Mouse (Mus musculus) limb, embryonic 11.5 days (tissue): ENCODE results near the gene Zfhx3. TPM values are rescaled to one million over a fixed set of nuclear protein-coding genes. Genes with fewer than 3 reads are reported as not detected.

ENCODE experiments used
- ATAC-seq: fragments of 200-750 bp; cut with Nextera tagmentation; 2 replicates; pipeline ENCODE4 v1.8.0; 2017; ENCODE audit warnings: low read depth; ENCODE audit not compliant: insufficient number of reproducible peaks, low FRiP score, low TSS enrichment
- DNase-seq: peaks from one replicate; pipeline ENCODE4 v3.0.0-alpha.2; 2015; ENCODE audit warnings: low spot score
- H3K27ac ChIP-seq: fragments of 300-500 bp; sonication (generic); replicated peaks from 2 replicates; pipeline ENCODE4 v1.5.1; 2014; ENCODE audit warnings: low read depth, mild to moderate bottlenecking, low read length
- H3K27me3 ChIP-seq: fragments of 300-500 bp; sonication (generic); 2 replicates; pipeline ENCODE4 v1.6.1; 2014; ENCODE audit warnings: mild to moderate bottlenecking, low read length, mixed read lengths; ENCODE audit not compliant: control insufficient read depth, insufficient read depth
- H3K36me3 ChIP-seq: fragments of 300-500 bp; sonication (generic); 2 replicates; pipeline ENCODE4 v1.6.1; 2014; ENCODE audit warnings: mild to moderate bottlenecking, low read length, moderate library complexity, mixed read lengths; ENCODE audit not compliant: control insufficient read depth, insufficient read depth
- H3K4me1 ChIP-seq: fragments of 300-500 bp; sonication (generic); 2 replicates; pipeline ENCODE4 v1.6.1; 2014; ENCODE audit warnings: low read length, mixed read lengths; ENCODE audit not compliant: control insufficient read depth, insufficient read depth
- H3K4me2 ChIP-seq: fragments of 300-500 bp; sonication (generic); 2 replicates; pipeline ENCODE4 v1.6.1; 2014; ENCODE audit warnings: low read depth, mild to moderate bottlenecking, moderate library complexity; ENCODE audit not compliant: severe bottlenecking
- H3K4me3 ChIP-seq: fragments of 300-500 bp; sonication (generic); 2 replicates; pipeline ENCODE4 v1.5.1; 2014; ENCODE audit warnings: low read depth, low read length
- H3K9ac ChIP-seq: fragments of 300-500 bp; sonication (generic); 2 replicates; pipeline ENCODE4 v1.6.1; 2014; ENCODE audit warnings: mild to moderate bottlenecking, low read length
- H3K9me3 ChIP-seq: fragments of 300-500 bp; sonication (generic); 2 replicates; pipeline ENCODE4 v1.6.1; 2016; ENCODE audit warnings: low read length; ENCODE audit not compliant: control insufficient read depth
- WGBS: fragments of 180-500 bp; shearing (Covaris S2); extraction: QIAGEN DNeasy Blood & Tissue Kit; methylation state at CpG from one replicate; pipeline ENCODE4 v1.1.7; 2014; 5-methylcytosine and 5-hydroxymethylcytosine counted together
- polyA plus RNA-seq: library from polyadenylated mRNA; unstranded; fragments of >200 nt; fragmentation: Nextera tagmentation; extraction: Ambion mirVana; gene quantifications from 2 replicates; pipeline ENCODE4 v1.2.1, GENCODE M21; 2014

Gene Zfhx3
- polyA plus RNA-seq, 1 experiment from 2014 or later = 36.4 TPM

GRCm38 (mm10) chr8:108924526-108924925, 982.1 kb downstream of the Zfhx3 start:
- H3K27ac ChIP-seq = no peak overlapping the region
- no peak for DNase-seq
- H3K9me3 ChIP-seq = no peaks in the 10 kb centered on the region
- no peaks in the 10 kb centered on the region for H3K4me1 ChIP-seq
- whole genome bisulfite sequencing = 94% methylated on average over 9 of the region's 9 CpGs
- ATAC-seq = no peak
- H3K36me3 ChIP-seq = no peaks in the 10 kb centered on the region
- H3K4me2 ChIP-seq = no peak overlapping the region
- no peaks in the 10 kb centered on the region for H3K27me3 ChIP-seq
- no peak overlapping the region for H3K9ac ChIP-seq
- H3K4me3 ChIP-seq = no peak overlapping the region

GRCm38 (mm10) chr8:108926106-108926505, 983.7 kb downstream of the Zfhx3 start:
- Histone ChIP-seq H3K4me3 (no peak overlapping the region), H3K4me2 (no peak overlapping the region), H3K27me3 (no peaks in the 10 kb centered on the region), H3K36me3 (no peaks in the 10 kb centered on the region), H3K9ac (no peak overlapping the region), H3K4me1 (0 out of 2 replicates have a peak, but pooled peaks cover 3% of the 10 kb centered on the region), H3K27ac (no peak overlapping the region), H3K9me3 (no peaks in the 10 kb centered on the region)
- ATAC-seq (no peak), DNase-seq (no peak)
- WGBS = 78% methylated on average over 11 of the region's 11 CpGs

DNA sequence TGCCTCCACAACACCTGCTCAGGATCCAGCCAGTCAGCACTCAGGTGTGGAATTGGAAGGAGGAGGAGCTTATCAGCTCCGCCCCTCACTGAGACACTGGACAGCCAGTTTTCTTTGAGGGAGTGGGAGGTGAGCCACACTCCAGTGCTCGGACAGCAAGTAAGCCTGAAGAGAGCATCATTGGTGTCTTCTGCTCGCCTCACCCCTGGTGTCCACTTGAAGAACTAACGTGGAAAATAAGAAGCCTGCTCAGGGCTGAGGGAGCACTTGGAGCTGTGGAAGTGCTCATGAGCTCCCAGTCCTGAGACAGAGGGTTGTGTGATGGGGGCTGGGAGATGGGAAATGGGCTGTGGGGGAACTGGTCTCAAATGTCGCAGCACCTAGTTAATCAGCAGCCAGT, 988.2 kb downstream of the Zfhx3 start:
- no peaks in the 10 kb centered on the region for H3K9me3 ChIP-seq
- no peaks in the 10 kb centered on the region for H3K27me3 ChIP-seq
- no peak overlapping the region for H3K9ac ChIP-seq
- WGBS = 53% methylated on average over 5 of the region's 5 CpGs
- no peak overlapping the region for H3K27ac ChIP-seq
- no peak for DNase-seq
- H3K36me3 ChIP-seq = no peaks in the 10 kb centered on the region; the same call in 1 of the 2 replicates
- no peak overlapping the region for H3K4me2 ChIP-seq
- 0 out of 2 replicates have a peak, but pooled peaks cover 3% of the 10 kb centered on the region for H3K4me1 ChIP-seq
- ATAC-seq = no peak
- no peak overlapping the region for H3K4me3 ChIP-seq

GRCm38 (mm10) chr8:108931837-108932236, 989.4 kb downstream of the Zfhx3 start:
- ATAC-seq (no peak), DNase-seq (no peak)
- no peaks in the 10 kb centered on the region for H3K9me3 ChIP-seq
- no peak overlapping the region for H3K4me3 ChIP-seq
- H3K27ac ChIP-seq = no peak overlapping the region
- H3K4me2 ChIP-seq = no peak overlapping the region
- no peaks in the 10 kb centered on the region; the same call in 1 of the 2 replicates for H3K36me3 ChIP-seq
- H3K9ac ChIP-seq = no peak overlapping the region
- no peaks in the 10 kb centered on the region for H3K27me3 ChIP-seq
- H3K4me1 ChIP-seq = 0 out of 2 replicates have a peak, but pooled peaks cover 5% of the 10 kb centered on the region
- 69% methylated on average over 13 of the region's 13 CpGs for WGBS

- ATAC-seq = no peak
- no peak overlapping the region for H3K4me3 ChIP-seq
- no peak for DNase-seq
- H3K9ac ChIP-seq = no peak overlapping the region
- WGBS = 92% methylated on average over 9 of the region's 9 CpGs
- no peak overlapping the region for H3K4me2 ChIP-seq
- H3K27ac ChIP-seq = no peak overlapping the region
- no peaks in the 10 kb centered on the region for H3K9me3 ChIP-seq
- 0 out of 2 replicates have a peak, but pooled peaks cover 5% of the 10 kb centered on the region for H3K4me1 ChIP-seq
- no peaks in the 10 kb centered on the region for H3K27me3 ChIP-seq
- H3K36me3 ChIP-seq = no peaks in the 10 kb centered on the region; the same call in 1 of the 2 replicates
Measured at GRCm38 (mm10) chr8:108932729-108933128, 990.3 kb downstream of the Zfhx3 start.

- 84% methylated on average over 18 of the region's 18 CpGs for WGBS
- H3K36me3 ChIP-seq = peaks cover 3% of the 10 kb centered on the region; the same call in 1 of the 2 replicates
- H3K4me1 ChIP-seq = 0 out of 2 replicates have a peak, but pooled peaks cover 2% of the 10 kb centered on the region
- H3K27me3 ChIP-seq = no peaks in the 10 kb centered on the region
- ATAC-seq (no peak), DNase-seq (no peak)
- no peak overlapping the region for H3K4me3 ChIP-seq
- no peak overlapping the region for H3K27ac ChIP-seq
- no peak overlapping the region for H3K9ac ChIP-seq
- no peaks in the 10 kb centered on the region for H3K9me3 ChIP-seq
- H3K4me2 ChIP-seq = no peak overlapping the region
Measured at GRCm38 (mm10) chr8:108935834-108936694, 993.6 kb downstream of the Zfhx3 start.

DNA sequence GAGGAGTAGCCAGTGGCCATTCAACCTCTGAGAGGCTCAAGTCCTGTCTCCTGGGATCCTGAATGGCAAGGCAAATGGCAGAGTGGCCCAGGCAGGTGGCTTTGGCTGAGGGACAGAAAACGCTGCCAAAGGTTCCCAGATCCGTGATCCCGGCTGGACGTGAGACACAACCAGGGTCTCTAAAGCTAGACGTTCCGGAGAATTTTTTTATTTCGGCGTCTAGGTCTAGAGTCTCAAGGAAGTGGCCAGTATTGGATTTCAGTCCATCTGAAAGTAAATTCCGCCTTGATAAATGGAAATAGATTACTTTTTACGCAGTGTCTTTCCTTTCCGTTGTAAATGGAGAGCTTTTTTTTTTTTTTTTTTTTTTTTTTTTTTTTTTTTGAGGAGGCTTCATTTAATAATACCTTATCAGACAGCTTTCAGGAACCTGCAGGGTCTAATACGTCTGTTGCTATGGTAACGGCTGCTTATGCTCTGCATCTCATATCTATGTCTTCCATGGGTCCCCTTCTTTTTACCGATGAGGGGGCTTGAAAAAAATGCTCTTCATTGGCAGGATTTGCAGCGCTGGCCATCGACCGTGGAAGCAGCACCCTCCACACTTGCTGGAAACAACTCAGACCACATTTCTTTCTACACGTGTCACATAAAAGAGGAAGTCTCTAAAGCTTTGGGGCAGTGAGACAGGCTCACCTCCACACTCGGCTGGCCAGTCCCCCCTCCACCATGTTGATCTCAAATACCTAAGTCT, 994.4 kb downstream of the Zfhx3 start:
- Histone ChIP-seq H3K4me2 (no peak overlapping the region), H3K9ac (no peak overlapping the region), H3K4me3 (no peak overlapping the region), H3K4me1 (0 out of 2 replicates have a peak, but pooled peaks cover 2% of the 10 kb centered on the region), H3K27ac (no peak overlapping the region), H3K27me3 (no peaks in the 10 kb centered on the region), H3K9me3 (no peaks in the 10 kb centered on the region), H3K36me3 (peaks cover 3% of the 10 kb centered on the region; the same call in 1 of the 2 replicates)
- 82% methylated on average over 19 of the region's 19 CpGs for WGBS
- DNase-seq (no peak), ATAC-seq (no peak)

DNA sequence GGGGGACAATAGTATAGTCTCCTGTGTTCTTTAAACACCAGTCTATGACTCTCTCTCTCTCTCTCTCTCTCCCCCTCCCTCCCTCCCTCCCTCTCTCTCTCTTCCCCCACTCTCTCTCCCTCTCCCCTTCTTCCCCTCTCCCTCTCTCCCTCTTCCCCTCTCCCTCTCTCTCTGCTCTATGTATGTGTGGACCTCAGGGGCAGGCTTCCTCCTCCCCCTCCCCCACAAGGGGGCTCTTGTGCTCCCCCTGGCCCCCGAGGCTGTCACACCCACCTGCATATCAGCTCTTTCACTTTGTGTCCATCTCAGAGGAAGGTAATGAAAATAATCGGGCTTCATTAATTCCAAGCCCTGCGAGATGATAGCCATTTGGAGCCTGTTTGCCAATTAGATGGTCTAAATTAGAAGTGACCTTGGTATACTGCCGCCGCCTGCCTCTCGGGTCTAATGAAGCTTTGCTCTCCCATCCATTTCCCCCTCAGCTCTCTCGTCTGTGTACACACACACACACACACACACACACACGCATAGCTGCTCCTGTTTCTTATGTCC, 995.5 kb downstream of the Zfhx3 start:
- Histone ChIP-seq H3K9ac (no peak overlapping the region), H3K4me1 (0 out of 2 replicates have a peak, but pooled peaks cover 2% of the 10 kb centered on the region), H3K27me3 (no peaks in the 10 kb centered on the region), H3K9me3 (no peaks in the 10 kb centered on the region), H3K27ac (no peak overlapping the region), H3K4me3 (no peak overlapping the region), H3K4me2 (no peak overlapping the region), H3K36me3 (peaks cover 3% of the 10 kb centered on the region; the same call in 1 of the 2 replicates)
- WGBS = 56% methylated on average over 8 of the region's 8 CpGs
- DNase-seq = no peak
- no peak for ATAC-seq
